Mouse (Mus musculus): ENCODE data around the gene Ephb3. TPM values are rescaled to one million over a fixed set of nuclear protein-coding genes. Genes with fewer than 3 reads are reported as not detected.
A peak's percentile ranks its signal among the peaks of the same experiment; 100 is the strongest.
"Not testable (repeated sequence)": the region's sequence is repeated elsewhere in the genome, so short reads cannot be mapped to it uniquely, and the experiment has no call there.

The Ephb3 gene
- polyA plus RNA-seq (2012; ENCODE audit: insufficient read depth, low replicate concordance) = 0.39 TPM in 1 of 2 replicates, not detected in the other

GRCm38 (mm10) chr16:21204367-21205092 lies at the start of gene Ephb3:
Gene Ephb3 (plus strand): TSS chr16:21204755.
- H3K4me3 ChIP-seq (replicated peaks) = peak within 1 kb of the TSS; percentile 90
- no peak for TF ChIP-seq GATA1 (IDR thresholded peaks at IDR 0.05; ENCODE audit: borderline replicate concordance, low read length)
- no peak for TF ChIP-seq FLI1 (IDR thresholded peaks at IDR 0.05; ENCODE audit: low read length)
- H3K27me3 ChIP-seq (replicated peaks) = peaks cover 97% of the 10 kb centered on the region
- peaks cover 12% of the 10 kb centered on the region for H3K4me1 ChIP-seq
- H3K9me3 ChIP-seq = peaks cover 17% of the 10 kb centered on the region
- H3K36me3 ChIP-seq (replicated peaks; ENCODE audit: low read length) = no peaks in the 10 kb centered on the region

DNA sequence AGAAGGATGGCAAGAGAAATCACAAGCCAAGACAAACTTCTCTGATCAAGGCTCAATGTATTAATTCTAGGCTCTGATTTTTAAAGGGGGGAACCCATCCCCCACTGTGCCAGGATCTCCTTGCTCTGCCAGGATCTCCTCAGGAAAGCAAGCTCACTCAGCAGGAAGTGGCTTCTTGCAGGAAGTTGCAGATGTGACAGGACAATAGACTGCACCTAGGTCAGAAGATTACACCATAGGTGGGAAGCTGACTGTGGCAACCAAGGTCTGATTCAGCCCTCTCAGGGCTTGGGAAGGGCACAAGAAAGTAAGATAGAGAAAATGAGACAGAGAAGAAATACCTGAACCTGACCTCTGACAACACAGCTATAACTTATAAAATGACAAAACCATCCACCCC lies 48.3 kb upstream of the Ephb3 start:
- not testable (repeated sequence) for H3K9me3 ChIP-seq

GRCm38 (mm10) chr16:21159226-21159625 lies 45.3 kb upstream of the Ephb3 start:
- not testable (repeated sequence) for H3K36me3 ChIP-seq (replicated peaks; ENCODE audit: low read length); H3K27me3 ChIP-seq (replicated peaks); H3K9me3 ChIP-seq; H3K4me1 ChIP-seq; H3K4me3 ChIP-seq (replicated peaks)

More for the DNA sequence above, 48.3 kb upstream of the Ephb3 start:
- H3K27me3 ChIP-seq (replicated peaks); H3K36me3 ChIP-seq (replicated peaks; ENCODE audit: low read length); H3K4me3 ChIP-seq (replicated peaks); H3K4me1 ChIP-seq: not testable (repeated sequence)

- H3K36me3 ChIP-seq (replicated peaks; ENCODE audit: low read length); H3K9me3 ChIP-seq; H3K4me3 ChIP-seq (replicated peaks); H3K4me1 ChIP-seq; H3K27me3 ChIP-seq (replicated peaks): not testable (repeated sequence)
Measured at GRCm38 (mm10) chr16:21163423-21163822, 41.1 kb upstream of the Ephb3 start.

DNA sequence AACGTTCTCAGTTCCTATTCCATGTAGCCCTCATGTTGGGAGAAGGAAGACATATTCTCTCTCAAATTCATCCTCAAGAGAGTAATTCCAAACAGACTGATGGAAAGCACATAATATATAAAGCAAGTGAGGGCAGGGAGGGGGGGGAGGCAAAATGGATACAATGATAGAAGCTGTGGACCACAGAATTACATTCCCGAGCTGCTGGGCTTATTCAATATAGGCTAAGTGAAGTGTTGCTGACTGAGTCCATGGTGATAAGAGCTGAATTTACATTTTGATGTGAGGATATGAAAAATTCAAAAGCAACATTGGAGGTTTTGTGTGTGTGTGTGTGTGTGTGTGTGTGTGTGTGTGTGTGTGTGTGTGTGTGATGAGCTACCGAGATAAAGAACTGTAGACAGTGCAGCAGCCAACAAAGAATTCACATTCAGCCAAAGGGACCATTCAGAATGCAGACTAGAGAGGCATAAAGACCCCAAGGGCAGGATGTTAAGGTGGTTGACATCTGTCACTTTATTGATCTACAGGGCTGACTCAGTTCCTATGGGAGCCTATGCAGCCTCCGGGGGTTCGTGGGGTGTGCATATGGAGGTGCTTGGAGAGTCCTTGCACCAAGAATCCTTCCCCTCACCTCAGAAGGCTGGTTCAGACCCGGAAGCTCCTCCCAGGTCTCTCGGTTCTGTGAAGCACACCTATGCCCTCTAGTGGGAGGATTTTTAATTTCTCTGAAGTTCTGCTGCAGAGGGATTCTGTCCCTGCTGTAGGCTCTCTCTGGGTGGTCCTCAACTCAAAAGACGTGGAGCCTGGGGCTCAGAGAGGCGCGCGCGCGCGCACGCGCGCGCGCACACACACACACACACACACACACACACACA lies 39.0 kb upstream of the Ephb3 start:
- not testable (repeated sequence) for H3K27me3 ChIP-seq (replicated peaks); H3K4me1 ChIP-seq; H3K36me3 ChIP-seq (replicated peaks; ENCODE audit: low read length); H3K4me3 ChIP-seq (replicated peaks); H3K9me3 ChIP-seq

DNA sequence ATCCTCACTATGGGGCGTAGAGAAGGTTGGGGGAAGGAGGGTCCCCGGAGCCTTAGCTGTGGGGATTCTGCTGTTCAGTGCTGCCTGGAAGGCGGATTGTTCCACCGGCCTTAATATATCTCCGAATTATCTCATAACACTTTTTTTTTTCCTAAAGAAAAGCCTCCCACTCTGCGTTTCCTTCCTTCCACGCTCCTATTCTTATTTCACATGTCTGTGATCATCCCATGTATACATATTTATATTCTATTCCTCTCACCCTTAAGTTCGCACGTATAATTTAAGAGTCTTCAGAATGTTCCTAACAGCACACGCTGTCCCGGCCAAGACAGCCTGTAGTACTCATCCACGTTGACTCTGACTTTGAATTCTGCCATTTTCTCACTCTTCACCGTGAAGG lies 35.8 kb upstream of the Ephb3 start:
- TF ChIP-seq FLI1 (IDR thresholded peaks at IDR 0.05; ENCODE audit: low read length) (no peak), GATA1 (IDR thresholded peaks at IDR 0.05; ENCODE audit: borderline replicate concordance, low read length) (no peak)
- no peaks in the 10 kb centered on the region for H3K4me1 ChIP-seq
- H3K9me3 ChIP-seq = peaks cover 19% of the 10 kb centered on the region
- no peak overlapping the region for H3K4me3 ChIP-seq (replicated peaks)
- H3K36me3 ChIP-seq (replicated peaks; ENCODE audit: low read length) = no peaks in the 10 kb centered on the region
- no peaks in the 10 kb centered on the region for H3K27me3 ChIP-seq (replicated peaks)

DNA sequence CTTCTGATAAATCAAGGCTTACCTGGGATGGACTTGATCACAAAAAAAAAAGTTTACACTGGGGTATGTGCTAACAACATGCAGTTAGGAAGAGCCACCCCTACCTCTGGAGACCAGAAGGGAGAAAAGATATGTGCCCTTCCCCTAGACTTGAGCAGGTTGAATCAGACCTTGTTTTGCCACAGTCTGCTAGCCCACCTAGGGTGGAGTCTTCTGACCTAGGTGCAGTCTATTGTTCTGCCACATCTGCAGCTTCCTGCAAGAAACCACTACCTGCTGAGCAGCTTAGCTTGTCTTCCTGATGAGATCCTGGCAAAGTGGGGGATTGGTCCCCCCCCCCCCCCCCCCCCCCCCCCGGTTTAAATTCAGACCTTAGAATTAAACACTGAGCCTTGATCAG lies 29.3 kb upstream of the Ephb3 start:
- H3K27me3 ChIP-seq (replicated peaks) = no peaks in the 10 kb centered on the region
- H3K4me1 ChIP-seq = no peaks in the 10 kb centered on the region
- H3K9me3 ChIP-seq = peaks cover 32% of the 10 kb centered on the region
- H3K36me3 ChIP-seq (replicated peaks; ENCODE audit: low read length) = no peaks in the 10 kb centered on the region
- TF ChIP-seq FLI1 (IDR thresholded peaks at IDR 0.05; ENCODE audit: low read length) (no peak), GATA1 (IDR thresholded peaks at IDR 0.05; ENCODE audit: borderline replicate concordance, low read length) (no peak)
- H3K4me3 ChIP-seq (replicated peaks) = no peak overlapping the region

DNA sequence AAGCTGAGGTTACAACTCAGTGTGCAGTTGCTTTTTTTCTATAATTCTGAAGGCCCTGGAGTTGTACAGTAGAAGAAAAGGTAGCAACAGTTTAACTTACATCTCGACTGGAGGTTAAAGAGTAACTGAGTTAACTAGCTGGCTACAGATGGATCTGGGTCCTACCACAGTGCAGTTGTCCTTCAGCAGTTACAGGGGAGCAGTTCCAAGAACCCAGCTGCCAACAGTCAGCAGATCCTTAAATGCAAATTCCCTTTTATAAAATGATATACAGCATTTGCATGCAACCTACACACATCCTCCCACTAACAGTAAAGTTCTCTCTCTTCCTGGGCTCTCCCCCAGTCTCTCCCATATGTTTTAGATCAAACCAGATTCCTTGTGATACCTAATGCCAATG lies 22.4 kb upstream of the Ephb3 start:
- no peak for TF ChIP-seq FLI1 (IDR thresholded peaks at IDR 0.05; ENCODE audit: low read length)
- TF ChIP-seq GATA1 (IDR thresholded peaks at IDR 0.05; ENCODE audit: borderline replicate concordance, low read length) = no peak
- peaks cover 18% of the 10 kb centered on the region for H3K9me3 ChIP-seq
- no peak overlapping the region for H3K4me3 ChIP-seq (replicated peaks)
- no peaks in the 10 kb centered on the region for H3K36me3 ChIP-seq (replicated peaks; ENCODE audit: low read length)
- peaks cover 2% of the 10 kb centered on the region; the same call in 1 of the 2 replicates for H3K4me1 ChIP-seq
- H3K27me3 ChIP-seq (replicated peaks) = peaks cover 9% of the 10 kb centered on the region

DNA sequence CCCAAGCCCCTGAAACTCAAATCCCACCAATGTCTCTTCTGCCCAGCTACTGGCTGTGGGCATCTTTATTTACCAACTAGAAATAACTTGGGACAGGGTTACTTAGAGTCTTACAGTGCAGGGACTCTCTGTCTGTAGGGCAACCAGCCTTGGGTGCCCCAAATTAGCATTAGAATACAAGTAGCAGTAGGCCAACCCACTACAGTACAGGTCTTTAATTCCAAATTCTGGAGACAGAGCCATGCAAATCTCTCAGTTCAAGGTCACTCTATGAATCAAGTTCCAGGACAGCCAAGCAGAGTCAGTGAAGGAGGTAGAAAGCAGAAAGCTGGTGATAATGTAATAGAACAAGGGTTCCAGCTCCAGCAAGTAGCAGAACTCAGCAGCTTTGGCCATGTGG lies 19.9 kb upstream of the Ephb3 start:
- Histone ChIP-seq H3K4me3 (replicated peaks) (no peak overlapping the region), H3K4me1 (peaks cover 2% of the 10 kb centered on the region; the same call in 1 of the 2 replicates), H3K9me3 (peaks cover 12% of the 10 kb centered on the region), H3K36me3 (replicated peaks; ENCODE audit: low read length) (no peaks in the 10 kb centered on the region), H3K27me3 (replicated peaks) (peaks cover 9% of the 10 kb centered on the region)
- no peak for TF ChIP-seq FLI1 (IDR thresholded peaks at IDR 0.05; ENCODE audit: low read length)
- no peak for TF ChIP-seq GATA1 (IDR thresholded peaks at IDR 0.05; ENCODE audit: borderline replicate concordance, low read length)

DNA sequence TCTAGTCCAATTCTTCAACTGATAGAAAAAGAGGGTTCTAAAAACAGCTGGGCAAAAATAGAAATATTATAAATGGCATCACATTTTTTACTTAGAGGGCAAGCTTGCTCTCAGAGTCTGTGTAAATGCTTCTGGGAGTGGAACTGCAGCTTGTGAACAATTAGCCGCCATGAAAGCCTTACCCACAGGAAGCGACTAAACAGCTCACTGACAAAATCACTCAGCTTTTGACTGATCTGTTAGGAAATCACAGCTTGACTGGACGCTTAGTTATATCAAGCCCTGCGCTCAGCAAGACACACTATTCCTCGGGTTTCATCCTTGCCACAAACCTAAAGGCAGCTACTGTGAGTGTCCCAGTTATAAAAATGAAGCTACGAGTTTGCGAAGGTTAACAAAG lies 17.0 kb upstream of the Ephb3 start:
- Histone ChIP-seq H3K36me3 (replicated peaks; ENCODE audit: low read length) (no peaks in the 10 kb centered on the region), H3K4me3 (replicated peaks) (no peak overlapping the region), H3K27me3 (replicated peaks) (peaks cover 26% of the 10 kb centered on the region), H3K9me3 (no peaks in the 10 kb centered on the region), H3K4me1 (peaks cover 6% of the 10 kb centered on the region)
- no peak for TF ChIP-seq GATA1 (IDR thresholded peaks at IDR 0.05; ENCODE audit: borderline replicate concordance, low read length)
- no peak for TF ChIP-seq FLI1 (IDR thresholded peaks at IDR 0.05; ENCODE audit: low read length)

All from megakaryocyte, embryonic 14.5 days (primary cell).